Mouse (Mus musculus): Measurements from ENCODE around the gene Gm6525.

- TF ChIP-seq CTCF (IDR thresholded peaks at IDR 0.05; ENCODE audit: low read depth, low read length) (no peak), POLR2A (IDR thresholded peaks at IDR 0.05; ENCODE audit: insufficient read depth, low read length) (no peak), EP300 (IDR thresholded peaks at IDR 0.05; ENCODE audit: insufficient read depth, low read depth, low read length) (no peak)
These were observed 37.5 kb downstream of the Gm6525 start for GRCm38 (mm10) chr3:84211340-84211875.

Measured in ES-Bruce4 (cell line).